Mouse (Mus musculus) limb, embryonic 15.5 days (tissue): ENCODE data around the gene Ap1m2. TPM values are rescaled to one million over a fixed set of nuclear protein-coding genes. Genes with fewer than 3 reads are reported as not detected.
A peak's percentile ranks its signal among the peaks of the same experiment; 100 is the strongest.
"Not testable (repeated sequence)": the region's sequence is repeated elsewhere in the genome, so short reads cannot be mapped to it uniquely, and the experiment has no call there.

Experiments used
- ATAC-seq: fragments of 200-750 bp; cut with Nextera tagmentation; 2 replicates; pipeline ENCODE4 v1.8.0; 2017; ENCODE audit warnings: low read depth, moderate TSS enrichment; ENCODE audit not compliant: insufficient number of reproducible peaks, low FRiP score, low TSS enrichment
- H3K27ac ChIP-seq: fragments of 300-500 bp; sonication (generic); 2 replicates; pipeline ENCODE4 v1.5.1; 2015; ENCODE audit warnings: moderate library complexity, mild to moderate bottlenecking, inconsistent platforms
- H3K27me3 ChIP-seq: fragments of 300-500 bp; sonication (generic); 2 replicates; pipeline ENCODE4 v1.6.1; 2015; ENCODE audit warnings: inconsistent platforms
- H3K36me3 ChIP-seq: fragments of 300-500 bp; sonication (generic); 2 replicates; pipeline ENCODE4 v1.6.1; 2015; ENCODE audit warnings: inconsistent platforms
- H3K4me1 ChIP-seq: fragments of 300-500 bp; sonication (generic); 2 replicates; pipeline ENCODE4 v1.6.1; 2015; ENCODE audit warnings: inconsistent platforms
- H3K4me2 ChIP-seq: fragments of 300-500 bp; sonication (generic); 2 replicates; pipeline ENCODE4 v1.6.1; 2015; ENCODE audit warnings: mild to moderate bottlenecking, inconsistent platforms
- H3K4me3 ChIP-seq: fragments of 300-500 bp; sonication (generic); 2 replicates; pipeline ENCODE4 v1.5.1; 2015; ENCODE audit warnings: mild to moderate bottlenecking, inconsistent platforms
- H3K9ac ChIP-seq: fragments of 300-500 bp; sonication (generic); 2 replicates; pipeline ENCODE4 v1.6.1; 2015; ENCODE audit warnings: inconsistent platforms
- H3K9me3 ChIP-seq: fragments of 300-500 bp; sonication (generic); 2 replicates; pipeline ENCODE4 v1.6.1; 2016; ENCODE audit warnings: inconsistent platforms
- WGBS: fragments of 180-500 bp; shearing (Covaris S2); methylation state at CpG from one replicate; pipeline ENCODE4 v1.1.7; 2015; 5-methylcytosine and 5-hydroxymethylcytosine counted together
- polyA plus RNA-seq: library from polyadenylated mRNA; unstranded; fragments of >200 nt; fragmentation: Nextera tagmentation; extraction: Ambion mirVana; gene quantifications from 2 replicates; pipeline ENCODE4 v1.2.1, GENCODE M21; 2015

The Ap1m2 gene
- polyA plus RNA-seq, 1 experiment from 2014 or later: 42.3 TPM

DNA sequence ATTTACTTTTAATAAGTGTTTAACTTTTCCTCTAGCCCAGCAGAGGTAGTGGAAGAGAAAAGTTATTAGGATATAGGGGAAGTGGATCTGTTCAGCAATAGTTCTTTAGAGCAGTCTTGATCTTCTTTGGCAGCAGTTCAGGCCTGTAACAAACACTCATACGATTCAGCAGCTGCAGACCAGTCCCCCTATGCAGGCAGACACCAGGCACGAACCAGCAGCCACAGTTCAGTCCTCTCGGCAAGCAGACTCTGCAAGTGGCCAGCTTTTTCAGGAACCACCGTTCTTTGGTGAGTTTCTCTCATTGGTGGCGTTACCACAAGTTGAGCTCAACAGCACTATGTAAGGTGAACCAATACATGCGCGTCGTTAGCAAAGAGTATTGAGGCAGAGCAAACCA is 24.4 kb upstream of the Ap1m2 start:
- Histone ChIP-seq H3K36me3 (peaks cover 11% of the 10 kb centered on the region), H3K27ac (no peak overlapping the region), H3K4me2 (no peak overlapping the region), H3K9me3 (no peaks in the 10 kb centered on the region), H3K9ac (no peak overlapping the region), H3K4me3 (no peak overlapping the region), H3K27me3 (no peaks in the 10 kb centered on the region), H3K4me1 (peaks cover 16% of the 10 kb centered on the region)
- ATAC-seq: no peak
- 80% methylated on average over 8 of the region's 8 CpGs for WGBS

DNA sequence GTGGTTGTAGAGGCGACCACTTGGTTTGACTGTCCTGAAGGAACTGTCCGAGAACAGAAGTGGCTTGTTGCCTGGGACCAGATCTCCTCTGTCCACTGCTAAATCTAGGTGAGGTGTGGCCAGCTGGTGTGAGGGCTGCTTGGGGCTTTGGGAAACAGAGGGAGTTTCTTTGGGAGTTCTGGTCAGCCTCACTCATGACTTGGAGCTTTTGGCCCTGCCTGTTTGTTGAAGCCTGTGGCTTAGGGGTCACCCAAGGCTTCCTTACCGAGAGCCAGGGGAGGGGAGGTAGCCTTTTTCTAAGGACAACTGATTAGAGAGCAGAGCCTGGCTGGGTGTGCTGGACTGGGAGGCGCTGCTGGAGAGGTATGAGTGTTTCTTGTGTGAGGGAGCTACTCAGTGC is 23.3 kb upstream of the Ap1m2 start:
- no peak overlapping the region for H3K27ac ChIP-seq

DNA sequence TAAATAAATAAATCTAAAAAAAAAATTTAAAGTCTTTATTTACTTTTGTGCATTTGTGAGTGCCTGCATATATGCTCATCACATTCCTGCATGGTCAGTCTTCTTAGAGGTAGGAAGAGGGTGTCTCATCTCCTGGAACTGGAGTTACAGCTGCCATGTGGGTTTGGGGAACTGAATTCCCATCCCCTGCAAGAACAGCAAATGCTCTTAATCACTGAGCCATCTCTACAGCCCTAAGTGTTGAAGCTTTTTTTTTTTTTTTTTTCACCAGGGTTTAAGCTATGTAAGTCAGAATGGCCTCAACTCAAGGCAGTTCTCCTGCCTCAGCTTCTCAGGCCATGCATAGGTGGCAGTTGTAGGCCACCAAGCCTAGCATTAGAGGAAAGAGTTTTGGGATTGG is 22.6 kb upstream of the Ap1m2 start:
- H3K9me3 ChIP-seq: no peaks in the 10 kb centered on the region
- H3K4me2 ChIP-seq: no peak overlapping the region
- no peaks in the 10 kb centered on the region for H3K36me3 ChIP-seq
- no peak for ATAC-seq
- H3K4me3 ChIP-seq: no peak overlapping the region
- no peaks in the 10 kb centered on the region for H3K27me3 ChIP-seq
- no peak overlapping the region for H3K27ac ChIP-seq
- H3K4me1 ChIP-seq: peaks cover 16% of the 10 kb centered on the region
- no peak overlapping the region for H3K9ac ChIP-seq

More for the DNA sequence above, 23.3 kb upstream of the Ap1m2 start:
- H3K9ac ChIP-seq: no peak overlapping the region
- peaks cover 16% of the 10 kb centered on the region for H3K4me1 ChIP-seq
- no peak for ATAC-seq
- peaks cover 3% of the 10 kb centered on the region for H3K36me3 ChIP-seq
- no peaks in the 10 kb centered on the region for H3K9me3 ChIP-seq
- WGBS: 84% methylated on average over 4 of the region's 4 CpGs
- no peaks in the 10 kb centered on the region for H3K27me3 ChIP-seq
- no peak overlapping the region for H3K4me2 ChIP-seq
- no peak overlapping the region for H3K4me3 ChIP-seq

DNA sequence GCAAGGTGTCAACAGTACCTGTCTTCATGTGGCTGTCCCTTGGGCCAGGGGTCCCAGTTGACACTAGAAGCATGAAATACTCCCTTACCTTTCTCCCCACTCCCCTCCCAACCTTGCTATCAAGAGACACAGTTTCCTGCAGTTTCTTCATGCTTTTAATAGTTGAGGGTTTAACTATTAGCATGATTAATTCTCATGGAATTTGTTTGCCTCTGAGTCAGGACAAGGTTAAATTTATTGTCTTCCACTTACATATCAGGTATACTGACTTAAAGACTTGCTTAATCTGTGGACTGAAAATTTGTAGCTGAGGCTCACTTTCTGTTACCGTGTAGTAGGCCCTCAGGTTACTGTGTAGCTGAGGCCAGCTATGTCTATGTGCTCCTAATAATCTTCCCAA is 21.4 kb upstream of the Ap1m2 start:
- ATAC-seq: no peak
- Histone ChIP-seq H3K4me2 (no peak overlapping the region), H3K36me3 (no peaks in the 10 kb centered on the region), H3K4me3 (no peak overlapping the region), H3K9me3 (no peaks in the 10 kb centered on the region), H3K27ac (no peak overlapping the region), H3K27me3 (no peaks in the 10 kb centered on the region), H3K4me1 (peaks cover 16% of the 10 kb centered on the region), H3K9ac (no peak overlapping the region)
- 82% methylated on average over 1 of the region's 1 CpGs for WGBS

DNA sequence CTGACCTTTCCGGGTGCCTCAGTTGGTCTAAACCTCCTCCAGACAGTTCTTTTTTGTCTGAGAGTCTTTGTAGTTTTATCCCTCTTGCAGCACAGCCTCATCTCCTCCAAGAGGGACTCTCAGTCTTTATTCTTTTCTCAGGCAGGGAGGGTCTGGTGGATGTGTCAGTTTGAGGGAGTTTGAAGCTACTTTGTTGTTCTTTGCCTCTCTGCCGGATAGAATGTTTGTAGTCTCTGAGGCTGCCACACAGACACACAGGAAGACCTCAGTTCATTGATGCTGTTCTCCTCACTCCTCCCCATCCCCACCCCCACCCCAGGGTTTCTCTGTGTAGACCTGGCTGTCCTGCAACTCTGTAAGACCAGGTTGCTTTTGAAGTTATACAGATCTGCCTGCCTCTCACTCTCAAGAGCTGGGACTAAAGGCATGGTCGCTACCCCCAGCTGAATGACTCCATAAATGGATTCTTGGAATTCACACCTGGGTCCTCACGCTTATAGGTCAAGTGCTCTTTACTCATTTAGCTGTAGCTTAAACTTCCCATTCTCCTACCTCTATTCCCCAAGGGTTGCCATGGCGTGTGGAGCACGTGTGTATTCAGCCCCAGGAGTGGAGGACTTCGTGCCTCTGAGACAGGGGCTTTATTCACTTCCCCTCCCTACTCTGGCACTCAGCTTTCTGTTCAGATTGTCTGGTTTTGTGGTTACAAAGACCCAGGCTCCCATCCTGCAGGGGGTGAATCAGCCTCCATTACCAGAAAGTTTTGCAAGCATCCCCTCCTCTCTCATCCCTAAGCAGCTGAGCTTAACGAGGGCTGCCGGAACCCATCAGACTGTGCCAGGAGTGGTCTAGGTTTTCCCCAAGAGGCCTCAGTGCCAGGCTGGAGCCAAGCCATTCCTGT is 20.3 kb upstream of the Ap1m2 start:
- 0 out of 2 replicates have a peak overlapping the region, but pooled peaks have one; percentile 9 for H3K27ac ChIP-seq

DNA sequence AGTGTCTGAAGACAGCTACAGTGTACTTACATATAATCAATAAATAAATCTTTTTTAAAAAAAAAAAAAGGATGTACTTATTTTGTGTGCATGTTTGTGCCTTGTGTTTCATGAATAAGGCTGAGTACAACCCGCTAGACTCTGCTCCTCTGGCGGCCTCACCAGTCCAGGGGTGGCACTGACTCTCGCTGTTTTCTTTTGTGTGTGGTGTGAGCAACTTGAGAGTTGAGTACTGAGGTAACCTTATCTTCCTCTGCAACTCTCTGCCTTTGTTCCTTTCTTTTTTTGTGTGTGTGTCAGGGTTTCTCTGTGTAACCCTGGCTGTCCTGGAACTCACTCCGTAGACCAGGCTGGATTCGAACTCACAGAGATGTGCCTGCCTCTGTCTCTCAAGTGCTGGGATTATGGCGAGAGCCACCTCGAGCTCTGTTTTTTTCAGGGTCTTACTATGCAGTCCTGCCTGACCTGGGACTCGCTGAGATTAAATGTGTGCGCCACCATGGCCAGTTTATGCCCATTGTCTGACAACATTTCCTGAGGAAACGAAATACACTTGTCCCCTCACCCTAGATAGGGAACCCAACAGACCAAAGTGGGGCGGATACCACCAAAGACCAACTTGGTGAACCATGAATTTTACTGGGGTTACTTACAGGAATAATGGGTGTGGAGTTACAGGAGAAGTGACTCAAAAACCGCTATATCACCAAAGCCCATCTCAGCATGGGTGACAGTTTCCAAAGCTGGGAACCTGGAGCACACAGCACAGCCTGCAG is 19.4 kb upstream of the Ap1m2 start:
- no peaks in the 10 kb centered on the region for H3K27me3 ChIP-seq
- H3K9me3 ChIP-seq: no peaks in the 10 kb centered on the region
- no peak overlapping the region for H3K4me2 ChIP-seq
- ATAC-seq: no peak
- no peak overlapping the region for H3K27ac ChIP-seq
- H3K4me1 ChIP-seq: peaks cover 10% of the 10 kb centered on the region
- WGBS: 90% methylated on average over 12 of the region's 12 CpGs
- H3K36me3 ChIP-seq: peaks cover 1% of the 10 kb centered on the region; the same call in 1 of the 2 replicates
- H3K9ac ChIP-seq: no peak overlapping the region
- H3K4me3 ChIP-seq: no peak overlapping the region

More for the DNA sequence above, 20.3 kb upstream of the Ap1m2 start:
- Histone ChIP-seq H3K4me2 (no peak overlapping the region), H3K9ac (no peak overlapping the region), H3K4me1 (peaks cover 11% of the 10 kb centered on the region), H3K36me3 (no peaks in the 10 kb centered on the region), H3K9me3 (no peaks in the 10 kb centered on the region), H3K4me3 (no peak overlapping the region), H3K27me3 (no peaks in the 10 kb centered on the region)
- 27% methylated on average over 9 of the region's 9 CpGs for WGBS
- ATAC-seq: no peak

DNA sequence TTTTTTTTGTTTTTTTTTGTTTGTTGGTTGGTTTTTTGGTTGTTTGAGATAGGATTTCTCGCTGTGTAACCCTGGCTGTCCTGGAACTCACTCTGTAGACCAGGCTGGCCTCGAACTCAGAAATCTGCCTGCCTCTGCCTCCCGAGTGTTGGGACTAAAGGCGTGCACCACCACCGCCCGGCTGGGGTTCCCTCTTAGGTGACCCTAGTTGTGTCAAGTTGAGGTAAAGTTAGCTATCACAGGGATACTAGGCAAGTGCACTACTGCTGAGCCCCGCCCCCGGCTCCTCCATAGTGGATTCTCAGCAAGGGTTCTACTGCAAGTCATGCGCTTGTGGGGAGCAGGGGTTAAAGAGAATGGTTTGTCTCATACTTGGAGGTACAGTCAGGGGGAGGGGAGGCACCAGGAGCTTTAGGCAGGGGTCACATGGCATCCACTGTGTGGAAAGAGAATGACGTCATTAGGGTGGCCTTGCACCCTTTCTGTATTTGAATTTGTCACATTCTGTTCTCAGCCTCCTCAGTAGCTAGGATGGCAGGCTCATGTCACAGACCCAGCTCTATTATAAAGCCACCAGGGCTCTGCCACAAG is 17.7 kb upstream of the Ap1m2 start:
- peaks cover 10% of the 10 kb centered on the region for H3K4me1 ChIP-seq
- ATAC-seq: no peak
- peaks cover 4% of the 10 kb centered on the region; the same call in 1 of the 2 replicates for H3K36me3 ChIP-seq
- no peaks in the 10 kb centered on the region for H3K9me3 ChIP-seq
- H3K4me2 ChIP-seq: no peak overlapping the region
- no peaks in the 10 kb centered on the region for H3K27me3 ChIP-seq
- no peak overlapping the region for H3K9ac ChIP-seq
- no peak overlapping the region for H3K27ac ChIP-seq
- no peak overlapping the region for H3K4me3 ChIP-seq
- 92% methylated on average over 10 of the region's 10 CpGs for WGBS

DNA sequence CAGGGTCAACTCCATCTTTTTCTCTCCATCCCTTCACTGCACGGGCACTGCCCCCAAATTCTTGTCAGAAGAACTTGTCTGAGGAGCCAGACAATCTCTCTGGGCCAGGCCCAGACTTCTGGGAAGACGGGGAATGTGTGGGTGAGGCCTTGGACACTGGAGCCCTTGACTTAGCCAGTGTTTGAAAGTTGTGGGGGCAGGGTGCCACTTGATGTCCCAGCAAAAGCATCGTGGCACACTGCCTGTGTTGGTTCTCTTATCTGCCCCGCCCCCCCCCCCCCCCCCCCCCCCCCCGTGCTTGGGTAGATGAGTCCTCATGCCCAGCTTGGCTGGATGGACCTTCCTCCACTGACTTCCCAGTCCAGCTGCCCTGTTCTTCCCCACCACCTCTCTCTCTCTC is 16.9 kb upstream of the Ap1m2 start:
- no peak for ATAC-seq
- 62% methylated on average over 3 of the region's 5 CpGs for WGBS
- H3K4me3 ChIP-seq: no peak overlapping the region
- H3K9me3 ChIP-seq: no peaks in the 10 kb centered on the region
- no peaks in the 10 kb centered on the region for H3K27me3 ChIP-seq
- H3K4me2 ChIP-seq: no peak overlapping the region
- H3K9ac ChIP-seq: no peak overlapping the region
- peaks cover 12% of the 10 kb centered on the region for H3K4me1 ChIP-seq
- H3K27ac ChIP-seq: no peak overlapping the region
- peaks cover 4% of the 10 kb centered on the region; the same call in 1 of the 2 replicates for H3K36me3 ChIP-seq

DNA sequence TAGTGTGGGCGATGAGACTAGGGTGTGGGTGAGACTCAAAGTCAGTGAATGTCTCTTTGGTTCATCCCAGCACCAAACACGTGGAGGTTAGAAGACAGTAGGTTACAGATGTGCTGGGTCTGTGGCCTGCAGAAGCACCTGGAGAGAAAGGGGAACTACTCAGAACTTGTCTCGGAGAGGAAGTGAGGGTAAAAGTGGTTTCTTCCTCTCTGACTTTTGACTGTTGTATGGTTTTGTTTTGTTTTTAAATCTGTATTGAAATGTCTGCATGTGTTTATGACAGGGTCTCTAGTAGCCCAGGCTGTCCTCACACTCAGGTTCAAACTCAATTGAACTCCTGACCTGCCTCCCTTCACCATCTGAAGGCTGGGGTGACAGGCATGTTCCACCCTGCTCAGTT is 15.9 kb upstream of the Ap1m2 start:
- H3K4me2 ChIP-seq: no peak overlapping the region
- peaks cover 4% of the 10 kb centered on the region; the same call in 1 of the 2 replicates for H3K36me3 ChIP-seq
- no peak for ATAC-seq
- no peak overlapping the region for H3K27ac ChIP-seq
- no peaks in the 10 kb centered on the region for H3K27me3 ChIP-seq
- H3K4me1 ChIP-seq: peaks cover 12% of the 10 kb centered on the region
- 69% methylated on average over 3 of the region's 3 CpGs for WGBS
- H3K4me3 ChIP-seq: no peak overlapping the region
- H3K9ac ChIP-seq: no peak overlapping the region
- H3K9me3 ChIP-seq: no peaks in the 10 kb centered on the region

DNA sequence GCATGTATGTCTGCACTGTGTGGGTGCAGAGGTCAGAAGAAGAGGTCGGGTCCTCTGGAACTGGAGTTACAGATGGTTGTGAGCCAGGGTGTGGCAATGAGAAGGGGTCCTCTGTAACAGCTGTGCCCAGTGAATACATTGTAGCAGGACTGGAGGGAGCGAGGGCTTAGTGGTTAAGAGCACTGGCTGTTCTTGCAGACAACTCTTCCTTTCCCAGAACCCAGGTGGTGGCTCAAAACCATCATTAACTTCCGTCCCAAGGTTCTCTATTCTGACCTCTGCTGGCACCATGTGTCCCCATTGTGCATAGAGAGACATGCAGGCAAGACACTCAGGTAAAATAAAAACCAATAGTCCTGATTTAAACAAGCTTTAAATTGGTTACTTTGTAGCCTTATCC is 15.4 kb upstream of the Ap1m2 start:
- no peak overlapping the region for H3K4me2 ChIP-seq
- H3K27me3 ChIP-seq: no peaks in the 10 kb centered on the region
- H3K27ac ChIP-seq: no peak overlapping the region
- no peak overlapping the region for H3K4me3 ChIP-seq
- H3K4me1 ChIP-seq: peaks cover 7% of the 10 kb centered on the region
- ATAC-seq: no peak
- H3K9ac ChIP-seq: no peak overlapping the region
- no peaks in the 10 kb centered on the region for H3K9me3 ChIP-seq
- 60% methylated on average over 3 of the region's 3 CpGs for WGBS
- H3K36me3 ChIP-seq: peaks cover 4% of the 10 kb centered on the region; the same call in 1 of the 2 replicates

DNA sequence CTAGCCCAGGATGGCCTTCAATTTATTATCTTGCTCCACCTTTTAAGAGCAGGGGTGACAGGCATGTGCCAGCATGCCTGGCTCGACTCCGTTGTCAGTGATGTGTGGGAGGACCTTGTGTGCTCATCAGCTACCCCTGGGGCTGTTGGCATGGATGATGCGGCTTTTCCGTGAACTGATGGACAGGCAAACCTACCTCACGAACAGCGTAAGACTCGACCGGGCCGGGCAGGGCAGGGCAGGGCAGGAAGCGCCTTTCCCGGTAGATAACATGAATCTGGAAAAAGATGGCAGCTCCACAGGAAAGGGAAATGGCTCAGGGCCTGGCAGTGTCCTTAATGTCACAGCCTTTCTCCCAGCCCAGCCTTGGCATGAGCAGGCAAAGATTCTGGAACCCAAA is 12.1 kb upstream of the Ap1m2 start:
- ATAC-seq: no peak
- H3K36me3 ChIP-seq: peaks cover 4% of the 10 kb centered on the region; the same call in 1 of the 2 replicates
- H3K4me3 ChIP-seq: no peak overlapping the region
- H3K27ac ChIP-seq: no peak overlapping the region
- no peaks in the 10 kb centered on the region for H3K27me3 ChIP-seq
- H3K4me2 ChIP-seq: no peak overlapping the region
- H3K9me3 ChIP-seq: no peaks in the 10 kb centered on the region
- whole genome bisulfite sequencing: 79% methylated on average over 11 of the region's 11 CpGs
- peaks cover 22% of the 10 kb centered on the region for H3K4me1 ChIP-seq
- H3K9ac ChIP-seq: no peak overlapping the region

DNA sequence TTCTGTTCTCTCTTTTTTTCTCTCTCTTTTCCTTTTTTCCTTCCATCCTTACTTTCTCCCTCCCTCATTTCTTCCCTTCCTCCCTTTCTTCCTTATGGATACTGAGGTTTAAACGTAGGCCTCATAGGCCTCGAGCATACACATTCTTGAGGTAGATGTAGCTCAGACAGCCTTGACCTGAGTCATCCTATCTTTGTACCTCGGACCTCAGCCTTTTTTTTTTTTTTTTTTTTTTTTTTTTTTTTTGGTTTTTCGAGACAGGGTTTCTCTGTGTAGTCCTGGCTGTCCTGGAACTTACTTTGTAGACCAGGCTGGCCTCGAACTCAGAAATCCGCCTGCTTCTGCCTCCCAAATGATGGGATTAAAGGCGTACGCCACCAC is 10.8 kb upstream of the Ap1m2 start:
- ATAC-seq, H3K27ac ChIP-seq, H3K9ac ChIP-seq, H3K36me3 ChIP-seq, H3K9me3 ChIP-seq, H3K4me2 ChIP-seq, H3K4me3 ChIP-seq, H3K27me3 ChIP-seq: not testable (repeated sequence)
- WGBS: 77% methylated on average over 8 of the region's 8 CpGs
- peaks cover 22% of the 10 kb centered on the region for H3K4me1 ChIP-seq
